Mouse (Mus musculus): ENCODE data around the gene Bnip2. TPM values are rescaled to one million over a fixed set of nuclear protein-coding genes. Genes with fewer than 3 reads are reported as not detected.
A peak's percentile ranks its signal among the peaks of the same experiment; 100 is the strongest.

The Bnip2 gene
- total and polyA plus RNA-seq, 2 experiments from 2014 or later: 33.2 to 44.3 TPM

DNA sequence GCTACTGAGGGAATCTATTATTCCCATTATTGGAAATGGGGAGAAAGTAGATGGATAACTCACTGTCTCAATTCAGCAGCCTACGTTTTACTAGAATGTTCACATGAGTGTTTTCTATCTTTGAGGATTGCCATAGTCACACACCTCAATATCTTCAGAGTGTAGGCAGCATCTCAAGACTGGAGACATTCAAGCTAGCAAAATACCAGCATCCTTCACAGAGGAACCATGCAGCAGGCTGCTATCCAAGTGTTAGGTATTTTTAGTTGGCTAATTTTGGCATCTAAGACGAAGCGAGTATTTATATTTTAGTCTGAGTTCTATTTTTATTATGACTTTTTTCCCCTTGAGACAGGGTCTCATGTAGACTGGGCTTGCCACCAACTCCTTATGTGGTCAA is 24.9 kb upstream of the Bnip2 start:
- WGBS: 87% methylated on average over 3 of the region's 3 CpGs
- no peak overlapping the region for H3K9ac ChIP-seq (replicated peaks; ENCODE audit: low read length)
- H3K4me1 ChIP-seq (ENCODE audit: insufficient read depth, low read length): no peaks in the 10 kb centered on the region
- no peak overlapping the region for H3K4me2 ChIP-seq (ENCODE audit: low read depth, low read length)
- ATAC-seq (no peak), DNase-seq (ENCODE audit: low spot score) (no peak)
- H3K27me3 ChIP-seq (ENCODE audit: insufficient read depth, low read length): no peaks in the 10 kb centered on the region
- H3K36me3 ChIP-seq (ENCODE audit: insufficient read depth, low read length): no peaks in the 10 kb centered on the region
- no peak overlapping the region for H3K27ac ChIP-seq
- no peak overlapping the region for H3K4me3 ChIP-seq (ENCODE audit: low read length)
- no peak for TF ChIP-seq CTCF (IDR thresholded peaks at IDR 0.05; ENCODE audit: low read depth)
- no peaks in the 10 kb centered on the region for H3K9me3 ChIP-seq (ENCODE audit: low read length)

- DNase-seq (ENCODE audit: low spot score) (no peak), ATAC-seq (no peak)
- Histone ChIP-seq H3K36me3 (ENCODE audit: insufficient read depth, low read length) (no peaks in the 10 kb centered on the region), H3K4me3 (ENCODE audit: low read length) (no peak overlapping the region), H3K27me3 (ENCODE audit: insufficient read depth, low read length) (no peaks in the 10 kb centered on the region), H3K27ac (no peak overlapping the region), H3K4me1 (ENCODE audit: insufficient read depth, low read length) (0 out of 2 replicates have a peak, but pooled peaks cover 2% of the 10 kb centered on the region), H3K9me3 (ENCODE audit: low read length) (no peaks in the 10 kb centered on the region), H3K4me2 (ENCODE audit: low read depth, low read length) (no peak overlapping the region), H3K9ac (replicated peaks; ENCODE audit: low read length) (no peak overlapping the region)
- no peak for TF ChIP-seq CTCF (IDR thresholded peaks at IDR 0.05; ENCODE audit: low read depth)
- WGBS: 67% methylated on average over 1 of the region's 1 CpGs
Observed at GRCm38 (mm10) chr9:69985526-69985925, 3.7 kb upstream of the Bnip2 start.

- WGBS: 82% methylated on average over 10 of the region's 10 CpGs
- Histone ChIP-seq H3K4me3 (ENCODE audit: low read length) (no peak overlapping the region), H3K27me3 (ENCODE audit: insufficient read depth, low read length) (no peaks in the 10 kb centered on the region), H3K27ac (no peak overlapping the region), H3K9ac (replicated peaks; ENCODE audit: low read length) (no peak overlapping the region), H3K4me2 (ENCODE audit: low read depth, low read length) (no peak overlapping the region), H3K9me3 (ENCODE audit: low read length) (no peaks in the 10 kb centered on the region), H3K36me3 (ENCODE audit: insufficient read depth, low read length) (no peaks in the 10 kb centered on the region), H3K4me1 (ENCODE audit: insufficient read depth, low read length) (0 out of 2 replicates have a peak, but pooled peaks cover 5% of the 10 kb centered on the region)
- ATAC-seq: no peak
- no peak for DNase-seq (ENCODE audit: low spot score)
- TF ChIP-seq CTCF (IDR thresholded peaks at IDR 0.05; ENCODE audit: low read depth): no peak
Observed at GRCm38 (mm10) chr9:69986063-69986462, 3.2 kb upstream of the Bnip2 start.

DNA sequence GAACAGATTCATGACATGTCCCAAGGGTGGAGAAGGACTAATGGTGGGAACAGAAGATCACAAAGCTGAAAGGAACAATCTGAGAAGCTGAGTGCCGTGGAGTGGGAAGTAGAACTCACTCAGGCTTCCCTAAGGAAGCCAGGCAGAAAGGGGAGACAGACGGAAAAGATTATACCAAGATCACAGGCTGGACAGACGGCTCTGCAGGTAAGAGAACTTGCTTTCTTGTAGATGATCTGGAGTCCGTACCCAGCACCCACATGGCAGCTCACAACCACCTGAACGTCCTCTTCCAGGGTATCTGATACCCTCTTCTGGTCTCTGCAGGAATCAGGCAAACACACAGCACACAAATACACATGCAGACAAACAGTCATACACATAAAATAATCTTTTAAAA is 2.7 kb upstream of the Bnip2 start:
- TF ChIP-seq CTCF (IDR thresholded peaks at IDR 0.05; ENCODE audit: low read depth): no peak
- DNase-seq (ENCODE audit: low spot score) (no peak), ATAC-seq (no peak)
- H3K27me3 ChIP-seq (ENCODE audit: insufficient read depth, low read length): no peaks in the 10 kb centered on the region
- H3K9me3 ChIP-seq (ENCODE audit: low read length): no peaks in the 10 kb centered on the region
- H3K36me3 ChIP-seq (ENCODE audit: insufficient read depth, low read length): no peaks in the 10 kb centered on the region
- H3K4me2 ChIP-seq (ENCODE audit: low read depth, low read length): no peak overlapping the region
- no peak overlapping the region for H3K27ac ChIP-seq
- H3K4me3 ChIP-seq (ENCODE audit: low read length): no peak overlapping the region
- 85% methylated on average over 5 of the region's 5 CpGs for WGBS
- H3K4me1 ChIP-seq (ENCODE audit: insufficient read depth, low read length): 0 out of 2 replicates have a peak, but pooled peaks cover 5% of the 10 kb centered on the region
- H3K9ac ChIP-seq (replicated peaks; ENCODE audit: low read length): no peak overlapping the region

GRCm38 (mm10) chr9:69987579-69987978 is 1.7 kb upstream of the Bnip2 start:
- Histone ChIP-seq H3K36me3 (ENCODE audit: insufficient read depth, low read length) (no peaks in the 10 kb centered on the region), H3K4me1 (ENCODE audit: insufficient read depth, low read length) (0 out of 2 replicates have a peak, but pooled peaks cover 5% of the 10 kb centered on the region), H3K4me3 (ENCODE audit: low read length) (no peak overlapping the region), H3K27ac (no peak overlapping the region), H3K4me2 (ENCODE audit: low read depth, low read length) (no peak overlapping the region), H3K9ac (replicated peaks; ENCODE audit: low read length) (no peak overlapping the region), H3K27me3 (ENCODE audit: insufficient read depth, low read length) (no peaks in the 10 kb centered on the region), H3K9me3 (ENCODE audit: low read length) (no peaks in the 10 kb centered on the region)
- peak; percentile 78 for TF ChIP-seq CTCF (IDR thresholded peaks at IDR 0.05; ENCODE audit: low read depth)
- DNase-seq (ENCODE audit: low spot score) (peak; percentile 87), ATAC-seq (no peak)
- WGBS: 1% methylated on average over 3 of the region's 3 CpGs

DNA sequence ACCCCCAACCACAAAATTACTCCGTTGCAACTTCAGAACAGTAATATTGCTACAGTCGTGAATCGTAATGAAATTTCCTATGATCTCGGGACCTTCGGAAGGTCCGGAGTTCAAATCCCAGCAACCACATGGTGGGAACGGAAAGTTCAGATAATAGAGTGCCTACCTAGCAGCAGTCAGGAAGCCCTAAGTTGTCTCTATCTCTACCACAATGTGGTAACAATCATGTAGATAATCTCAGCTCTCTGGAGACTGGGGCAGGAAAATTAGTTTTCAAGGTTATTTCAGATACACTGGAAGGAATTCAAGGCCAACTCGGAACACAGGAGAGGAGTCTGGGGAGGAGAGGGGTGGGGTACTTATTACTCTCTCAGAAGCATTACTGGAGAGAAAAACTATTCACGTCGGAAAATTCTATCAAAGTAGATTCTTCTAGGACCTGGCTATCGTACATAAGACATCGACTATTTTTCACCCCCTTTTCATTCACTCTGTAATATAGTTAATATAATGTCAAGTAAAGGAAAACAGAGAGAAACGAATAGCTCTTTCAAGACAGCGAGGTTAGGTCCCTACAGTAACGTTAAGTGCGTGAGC is 462 bp upstream of the Bnip2 start:
- Histone ChIP-seq H3K36me3 (ENCODE audit: insufficient read depth, low read length) (no peaks in the 10 kb centered on the region), H3K27me3 (ENCODE audit: insufficient read depth, low read length) (no peaks in the 10 kb centered on the region), H3K9ac (replicated peaks; ENCODE audit: low read length) (peak overlapping the region; percentile 98), H3K4me2 (ENCODE audit: low read depth, low read length) (peak overlapping the region; percentile 62), H3K4me3 (ENCODE audit: low read length) (peak overlapping the region; percentile 96), H3K4me1 (ENCODE audit: insufficient read depth, low read length) (0 out of 2 replicates have a peak, but pooled peaks cover 5% of the 10 kb centered on the region), H3K9me3 (ENCODE audit: low read length) (no peaks in the 10 kb centered on the region), H3K27ac (peak overlapping the region; percentile 97)
- ATAC-seq: no peak
- no peak for TF ChIP-seq CTCF (IDR thresholded peaks at IDR 0.05; ENCODE audit: low read depth)
- no peak for DNase-seq (ENCODE audit: low spot score)
- 35% methylated on average over 16 of the region's 16 CpGs for WGBS

DNA sequence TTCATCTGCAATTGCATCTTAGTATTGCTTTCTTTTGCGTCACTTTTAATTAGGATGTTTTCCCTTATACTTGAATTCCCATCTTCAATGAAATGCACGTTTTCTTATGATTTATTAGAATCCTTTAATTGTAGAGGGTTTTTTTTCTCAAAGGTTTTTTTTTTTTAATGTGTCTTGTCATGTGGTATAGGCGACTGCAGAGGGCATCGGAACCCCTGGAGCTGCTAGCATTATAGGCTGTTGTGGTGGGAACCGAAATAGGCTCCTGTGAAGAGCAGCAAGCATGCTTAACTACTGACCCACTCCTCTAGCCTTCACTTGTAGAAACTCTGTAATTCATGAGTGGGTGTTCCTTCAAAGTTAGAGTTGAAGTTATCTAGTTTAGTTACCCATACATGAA is 1.1 kb downstream of the Bnip2 start:
- Histone ChIP-seq H3K4me3 (ENCODE audit: low read length) (peak overlapping the region; percentile 96), H3K4me2 (ENCODE audit: low read depth, low read length) (peak overlapping the region; percentile 62), H3K27ac (no peak overlapping the region; the same call in 1 of the 2 replicates), H3K9me3 (ENCODE audit: low read length) (no peaks in the 10 kb centered on the region), H3K36me3 (ENCODE audit: insufficient read depth, low read length) (no peaks in the 10 kb centered on the region), H3K9ac (replicated peaks; ENCODE audit: low read length) (peak overlapping the region; percentile 98), H3K4me1 (ENCODE audit: insufficient read depth, low read length) (0 out of 2 replicates have a peak, but pooled peaks cover 5% of the 10 kb centered on the region), H3K27me3 (ENCODE audit: insufficient read depth, low read length) (no peaks in the 10 kb centered on the region)
- peak; percentile 19 for DNase-seq (ENCODE audit: low spot score)
- TF ChIP-seq CTCF (IDR thresholded peaks at IDR 0.05; ENCODE audit: low read depth): no peak; the same call in 1 of the 2 replicates
- WGBS: 12% methylated on average over 5 of the region's 5 CpGs
- ATAC-seq: no peak

Data from hindbrain, postnatal 0 days (tissue).